Mouse (Mus musculus) liver, embryonic 16.5 days (tissue): ENCODE measurements around the gene 2310022B05Rik. TPM values are rescaled to one million over a fixed set of nuclear protein-coding genes. Genes with fewer than 3 reads are reported as not detected.

ENCODE experiments used
- ATAC-seq: fragments of 200-750 bp; cut with Nextera tagmentation; 2 replicates; pipeline ENCODE4 v1.8.0; 2017; ENCODE audit warnings: low read depth, mild to moderate bottlenecking, moderate number of reproducible peaks, moderate library complexity
- H3K27ac ChIP-seq: fragments of 300-500 bp; sonication (generic); 2 replicates; pipeline ENCODE4 v1.5.1; 2014; ENCODE audit warnings: mild to moderate bottlenecking, low read length
- H3K27me3 ChIP-seq: fragments of 300-500 bp; sonication (generic); 2 replicates; pipeline ENCODE4 v1.6.1; 2014; ENCODE audit warnings: low read depth, low read length, mixed read lengths; ENCODE audit not compliant: control insufficient read depth, insufficient read depth
- H3K36me3 ChIP-seq: fragments of 300-500 bp; sonication (generic); 2 replicates; pipeline ENCODE4 v1.6.1; 2014; ENCODE audit warnings: mild to moderate bottlenecking; ENCODE audit not compliant: control insufficient read depth, insufficient read depth
- H3K4me1 ChIP-seq: fragments of 300-500 bp; sonication (generic); 2 replicates; pipeline ENCODE4 v1.6.1; 2014; ENCODE audit warnings: low read depth, low read length, mixed read lengths; ENCODE audit not compliant: control insufficient read depth
- H3K4me2 ChIP-seq: fragments of 300-500 bp; sonication (generic); 2 replicates; pipeline ENCODE4 v1.6.1; 2014; ENCODE audit warnings: low read depth, low read length, mixed read lengths
- H3K4me3 ChIP-seq: fragments of 300-500 bp; sonication (generic); 2 replicates; pipeline ENCODE4 v1.5.1; 2014; ENCODE audit warnings: low read depth, mild to moderate bottlenecking, low read length
- H3K9ac ChIP-seq: fragments of 300-500 bp; sonication (generic); 2 replicates; pipeline ENCODE4 v1.6.1; 2014; ENCODE audit warnings: low read depth, low read length
- H3K9me3 ChIP-seq: fragments of 300-500 bp; sonication (generic); replicated peaks from 2 replicates; pipeline ENCODE4 v1.6.1; 2016; ENCODE audit warnings: low read length; ENCODE audit not compliant: control insufficient read depth
- WGBS: fragments of 180-500 bp; shearing (Covaris S2); extraction: QIAGEN DNeasy Blood & Tissue Kit; methylation state at CpG from one replicate; pipeline ENCODE4 v1.1.7; 2014; ENCODE audit not compliant: insufficient replicate concordance; 5-methylcytosine and 5-hydroxymethylcytosine counted together
- polyA plus RNA-seq: library from polyadenylated mRNA; unstranded; fragments of >200 nt; fragmentation: Nextera tagmentation; extraction: Ambion mirVana; gene quantifications from 2 replicates; pipeline ENCODE4 v1.2.1, GENCODE M21; 2015

2310022B05Rik gene
- polyA plus RNA-seq, 1 experiment from 2014 or later = 6.4 TPM

GRCm38 (mm10) chr8:124688899-124689298, 25.7 kb upstream of the 2310022B05Rik start:
- Histone ChIP-seq H3K4me2 (no peak overlapping the region), H3K9ac (no peak overlapping the region), H3K4me3 (no peak overlapping the region), H3K27me3 (no peaks in the 10 kb centered on the region), H3K27ac (no peak overlapping the region), H3K9me3 (no peaks in the 10 kb centered on the region), H3K4me1 (no peaks in the 10 kb centered on the region), H3K36me3 (peaks cover 7% of the 10 kb centered on the region)
- ATAC-seq = no peak
- 86% methylated on average over 13 of the region's 13 CpGs for WGBS

DNA sequence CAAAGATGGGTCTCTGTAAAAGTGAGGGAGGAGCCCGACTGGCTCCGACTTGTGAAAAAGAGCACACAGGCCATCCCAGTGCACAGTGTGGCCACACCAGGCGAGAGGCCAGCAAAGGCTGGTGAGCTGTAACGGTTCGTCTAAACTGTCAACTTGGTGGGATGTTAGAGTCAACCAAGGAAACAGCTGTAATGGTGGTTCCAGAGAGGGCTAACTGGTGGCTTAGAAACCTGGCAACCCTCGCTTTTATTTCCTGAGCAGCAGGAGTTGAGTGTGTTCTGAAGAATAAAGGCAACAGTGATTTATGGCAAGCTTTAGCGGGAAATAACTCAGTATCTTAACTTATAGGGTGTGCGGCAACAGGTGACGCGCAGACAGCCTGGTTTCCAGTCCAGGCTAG, 19.0 kb upstream of the 2310022B05Rik start:
- H3K36me3 ChIP-seq = peaks cover 6% of the 10 kb centered on the region
- ATAC-seq = no peak
- no peaks in the 10 kb centered on the region for H3K4me1 ChIP-seq
- H3K4me2 ChIP-seq = no peak overlapping the region
- no peaks in the 10 kb centered on the region for H3K27me3 ChIP-seq
- 77% methylated on average over 10 of the region's 10 CpGs for WGBS
- no peaks in the 10 kb centered on the region for H3K9me3 ChIP-seq
- no peak overlapping the region for H3K27ac ChIP-seq
- H3K4me3 ChIP-seq = no peak overlapping the region
- no peak overlapping the region for H3K9ac ChIP-seq

DNA sequence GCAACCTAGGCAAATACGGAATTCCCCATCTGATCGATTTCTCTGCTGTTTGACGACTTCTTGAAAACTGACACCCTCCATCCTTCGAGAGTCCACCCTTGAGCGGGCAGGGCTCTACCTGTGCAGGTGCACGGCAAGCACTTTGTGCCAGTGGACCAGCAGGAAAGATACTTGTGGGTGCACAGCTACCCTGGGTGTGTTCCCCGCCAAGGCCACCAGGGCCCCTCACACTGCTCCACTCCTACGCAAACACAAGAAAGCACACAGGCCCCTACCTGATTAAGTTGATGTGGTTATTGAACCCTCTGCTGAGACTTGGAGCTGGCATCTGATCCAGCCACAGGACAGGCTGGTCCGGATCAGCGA, 18.6 kb upstream of the 2310022B05Rik start:
- Histone ChIP-seq H3K9me3 (no peaks in the 10 kb centered on the region), H3K27me3 (no peaks in the 10 kb centered on the region), H3K9ac (no peak overlapping the region), H3K4me3 (no peak overlapping the region), H3K4me1 (no peaks in the 10 kb centered on the region), H3K4me2 (no peak overlapping the region), H3K27ac (no peak overlapping the region), H3K36me3 (peaks cover 6% of the 10 kb centered on the region)
- WGBS = 82% methylated on average over 10 of the region's 10 CpGs
- ATAC-seq = no peak

DNA sequence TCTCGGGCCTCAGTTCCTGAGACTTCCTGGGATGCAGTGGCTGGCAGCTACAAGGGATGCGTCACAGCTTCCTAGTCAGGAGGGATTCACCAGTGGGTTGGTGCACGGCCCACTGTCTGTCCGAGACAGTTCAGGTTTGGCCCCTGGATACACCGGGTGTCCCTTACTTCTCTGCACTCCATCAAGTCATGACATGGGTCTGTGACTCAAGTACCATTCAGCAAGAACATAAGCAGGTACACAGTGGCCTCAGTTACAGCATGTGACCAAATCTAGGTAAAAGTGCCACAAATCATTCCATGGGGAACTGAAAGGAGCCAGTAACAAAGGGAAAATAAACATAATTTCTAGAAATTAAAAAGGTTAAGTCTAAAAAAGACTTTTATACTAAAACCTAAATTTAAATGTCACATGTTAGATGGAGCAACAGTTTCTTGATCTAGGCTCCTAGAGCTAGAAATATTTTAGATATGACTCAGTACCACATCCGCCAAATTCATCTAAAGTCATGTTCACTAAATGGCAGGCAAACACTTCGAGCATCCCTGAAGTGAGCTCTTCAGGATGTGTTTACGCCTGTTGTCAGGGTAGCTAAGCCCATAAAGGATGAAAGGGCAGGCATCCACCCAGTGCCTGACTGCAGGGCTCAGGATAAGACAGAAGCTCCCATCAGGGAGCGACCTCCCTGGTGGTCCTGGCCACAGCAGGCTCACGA, 18.1 kb upstream of the 2310022B05Rik start:
- no peaks in the 10 kb centered on the region for H3K4me1 ChIP-seq
- no peak overlapping the region for H3K4me2 ChIP-seq
- H3K4me3 ChIP-seq = no peak overlapping the region
- H3K36me3 ChIP-seq = peaks cover 4% of the 10 kb centered on the region
- ATAC-seq = no peak
- no peak overlapping the region for H3K27ac ChIP-seq
- no peak overlapping the region for H3K9ac ChIP-seq
- no peaks in the 10 kb centered on the region for H3K9me3 ChIP-seq
- no peaks in the 10 kb centered on the region for H3K27me3 ChIP-seq
- WGBS = 81% methylated on average over 10 of the region's 10 CpGs

- no peak overlapping the region for H3K27ac ChIP-seq
- ATAC-seq = no peak
- WGBS = 84% methylated on average over 13 of the region's 13 CpGs
- no peak overlapping the region for H3K9ac ChIP-seq
- H3K4me3 ChIP-seq = no peak overlapping the region
- no peaks in the 10 kb centered on the region for H3K9me3 ChIP-seq
- no peaks in the 10 kb centered on the region for H3K4me1 ChIP-seq
- H3K4me2 ChIP-seq = no peak overlapping the region
- no peaks in the 10 kb centered on the region for H3K27me3 ChIP-seq
- H3K36me3 ChIP-seq = peaks cover 2% of the 10 kb centered on the region
Observed at GRCm38 (mm10) chr8:124678246-124678645, 15.1 kb upstream of the 2310022B05Rik start.

GRCm38 (mm10) chr8:124677486-124677885, 14.3 kb upstream of the 2310022B05Rik start:
- WGBS = 60% methylated on average over 12 of the region's 12 CpGs
- no peak overlapping the region for H3K4me3 ChIP-seq
- no peak overlapping the region for H3K9ac ChIP-seq
- ATAC-seq = no peak
- no peak overlapping the region for H3K27ac ChIP-seq
- no peak overlapping the region for H3K4me2 ChIP-seq
- no peaks in the 10 kb centered on the region for H3K27me3 ChIP-seq
- no peaks in the 10 kb centered on the region for H3K4me1 ChIP-seq
- peaks cover 2% of the 10 kb centered on the region for H3K36me3 ChIP-seq
- no peaks in the 10 kb centered on the region for H3K9me3 ChIP-seq

- H3K9me3 ChIP-seq = no peaks in the 10 kb centered on the region
- no peak overlapping the region for H3K4me3 ChIP-seq
- 82% methylated on average over 7 of the region's 7 CpGs for WGBS
- no peak overlapping the region for H3K9ac ChIP-seq
- H3K27ac ChIP-seq = no peak overlapping the region
- no peaks in the 10 kb centered on the region for H3K27me3 ChIP-seq
- no peak; the same call in 1 of the 2 replicates for ATAC-seq
- peaks cover 2% of the 10 kb centered on the region for H3K36me3 ChIP-seq
- no peak overlapping the region for H3K4me2 ChIP-seq
- H3K4me1 ChIP-seq = no peaks in the 10 kb centered on the region
Observed at GRCm38 (mm10) chr8:124677078-124677477, 13.9 kb upstream of the 2310022B05Rik start.

DNA sequence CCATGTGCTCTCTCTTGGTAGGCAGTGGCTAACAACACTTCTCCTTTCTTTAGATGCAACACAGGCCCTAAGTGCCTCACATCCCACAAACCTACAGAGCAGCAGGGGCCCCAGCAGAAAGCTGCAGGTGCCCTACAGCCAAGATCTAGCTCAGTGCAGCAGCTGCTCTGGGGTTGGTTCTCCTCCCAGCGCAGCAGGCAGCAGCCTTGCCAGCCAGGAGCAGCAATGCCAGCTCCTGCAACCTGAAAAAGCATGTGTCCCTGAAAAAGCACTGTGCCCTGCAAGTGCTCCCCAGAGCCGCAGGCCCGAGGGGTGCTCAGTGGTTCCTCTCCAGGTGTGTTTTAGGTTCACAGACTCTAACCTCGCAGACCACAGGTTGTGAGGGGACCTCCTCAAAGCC, 13.5 kb upstream of the 2310022B05Rik start:
- WGBS = 73% methylated on average over 4 of the region's 4 CpGs
- Histone ChIP-seq H3K36me3 (peaks cover 2% of the 10 kb centered on the region), H3K4me3 (no peak overlapping the region), H3K27me3 (no peaks in the 10 kb centered on the region), H3K27ac (no peak overlapping the region), H3K4me2 (no peak overlapping the region), H3K9ac (no peak overlapping the region), H3K4me1 (no peaks in the 10 kb centered on the region), H3K9me3 (no peaks in the 10 kb centered on the region)
- ATAC-seq = no peak

- Histone ChIP-seq H3K9ac (no peak overlapping the region), H3K4me2 (no peak overlapping the region)
- 83% methylated on average over 2 of the region's 2 CpGs for WGBS
Observed at GRCm38 (mm10) chr8:124672345-124672744, 9.2 kb upstream of the 2310022B05Rik start.

More at GRCm38 (mm10) chr8:124672345-124672744, 9.2 kb upstream of the 2310022B05Rik start:
- no peaks in the 10 kb centered on the region for H3K36me3 ChIP-seq
- no peak overlapping the region for H3K27ac ChIP-seq
- no peak for ATAC-seq
- H3K9me3 ChIP-seq = no peaks in the 10 kb centered on the region
- H3K4me3 ChIP-seq = no peak overlapping the region
- H3K27me3 ChIP-seq = no peaks in the 10 kb centered on the region
- H3K4me1 ChIP-seq = no peaks in the 10 kb centered on the region
